Comparison of ENCODE assay signal across 16 mouse cellular contexts in genomic region chr1:180368646-180369045, GRCm38 (mm10). TPM values are rescaled to one million over a fixed set of nuclear protein-coding genes. Genes with fewer than 3 reads are reported as not detected.
DNase-seq lines count a peak whose midpoint lies in the region; ATAC-seq and TF ChIP-seq lines count a peak whose summit lies in the region.
"Had no signal": no experiment of that assay in that cellular context is flagged by ENCODE, and none has a peak within 500 bp of the region (broad histone marks: within the 10 kb centered on the region; RNA-seq: fewer than 3 reads in every experiment).

No protein-coding gene starts in this region.

- ATAC-seq in limb, embryonic 15.5 days (ENCODE audit: insufficient number of reproducible peaks, low FRiP score, low TSS enrichment, low read depth) = no peak
- ATAC-seq: forebrain, embryonic 13.5 days; forebrain, postnatal 0 days; hindbrain, embryonic 16.5 days had no signal

- no peaks in the 10 kb centered on the region for H3K27me3 ChIP-seq in limb, embryonic 15.5 days
- no peaks in the 10 kb centered on the region for H3K27me3 ChIP-seq in limb, embryonic 10.5 days (ENCODE audit: low read depth, poor library complexity, severe bottlenecking)
- H3K27me3 ChIP-seq: forebrain, embryonic 13.5 days had no signal

- intact Hi-C loops in gastrocnemius, adult 2 months (cut with DNase I) = no loop called here

- peaks cover under 1% of the 10 kb centered on the region; the same call in 1 of the 2 replicates for H3K36me3 ChIP-seq in limb, embryonic 15.5 days
- H3K36me3 ChIP-seq in limb, embryonic 10.5 days = no peaks in the 10 kb centered on the region
- H3K36me3 ChIP-seq: embryonic facial prominence, embryonic 10.5 days; heart, embryonic 13.5 days had no signal

- no peak overlapping the region for H3K9ac ChIP-seq in limb, embryonic 15.5 days
- H3K9ac ChIP-seq: forebrain, embryonic 13.5 days; forebrain, postnatal 0 days; heart, embryonic 13.5 days had no signal

- no peak overlapping the region for H3K4me3 ChIP-seq in gastrocnemius, adult 2 months
- no peak overlapping the region for H3K4me3 ChIP-seq in limb, embryonic 15.5 days
- H3K4me3 ChIP-seq in limb, embryonic 10.5 days = no peak overlapping the region
- H3K4me3 ChIP-seq in brown adipose tissue, adult 24 weeks (ENCODE audit: insufficient read depth, low read depth, low read length) = no peak overlapping the region
- H3K4me3 ChIP-seq: embryonic facial prominence, embryonic 10.5 days; forebrain, embryonic 13.5 days; heart, embryonic 13.5 days had no signal

- H3K4me1 ChIP-seq in limb, embryonic 15.5 days = peaks cover 49% of the 10 kb centered on the region
- peaks cover 48% of the 10 kb centered on the region for H3K4me1 ChIP-seq in limb, embryonic 10.5 days
- H3K4me1 ChIP-seq in brown adipose tissue, adult 24 weeks (ENCODE audit: control insufficient read depth, insufficient read depth, insufficient read length, low read length) = peaks cover 53% of the 10 kb centered on the region

- H3K9me3 ChIP-seq in limb, embryonic 15.5 days = no peaks in the 10 kb centered on the region
- no peaks in the 10 kb centered on the region for H3K9me3 ChIP-seq in limb, embryonic 10.5 days (replicated peaks)
- H3K9me3 ChIP-seq: embryonic facial prominence, embryonic 10.5 days; forebrain, embryonic 13.5 days; heart, embryonic 13.5 days had no signal

- 70% methylated on average over 9 of the region's 9 CpGs for WGBS in limb, embryonic 15.5 days
- WGBS in limb, embryonic 10.5 days = 82% methylated on average over 9 of the region's 9 CpGs

- TF ChIP-seq CTCF in gastrocnemius, adult 2 months (IDR thresholded peaks at IDR 0.05) = no peak

- peak; percentile 55 for DNase-seq in cerebellum, adult 9-10 months
- DNase-seq in cerebellum, adult 8-10 months = no peak
- no peak for DNase-seq in gastrocnemius, adult 2 months
- DNase-seq in gastrocnemius, postnatal 25 days = no peak
- DNase-seq in limb, embryonic 10.5 days (ENCODE audit: low spot score) = no peak
- DNase-seq: adrenal gland, postnatal 10 days; forebrain, postnatal 0 days; gastrocnemius, postnatal 36 days; heart, adult 11 months; heart, postnatal 36 days had no signal

- H3K4me2 ChIP-seq in limb, embryonic 15.5 days = no peak overlapping the region
- H3K4me2 ChIP-seq: forebrain, embryonic 13.5 days; heart, embryonic 13.5 days had no signal

- peak overlapping the region; percentile 35 for H3K27ac ChIP-seq in gastrocnemius, adult 2 months
- H3K27ac ChIP-seq in limb, embryonic 15.5 days = peak overlapping the region; percentile 17; the same call in 1 of the 2 replicates
- no peak overlapping the region for H3K27ac ChIP-seq in limb, embryonic 10.5 days
- peak overlapping the region; percentile 8; the same call in 1 of the 2 replicates for H3K27ac ChIP-seq in brown adipose tissue, adult 24 weeks (replicated peaks; ENCODE audit: low read depth, low read length)

RNA-seq across cellular contexts. Expression of gene Itpkb, which starts 38.4 kb away (rescaled TPM):
- total RNA-seq in gastrocnemius, adult 2 months (2021) = 10 to 100 TPM; 14.7 to 22.7 TPM
- 10 to 100 TPM; 16.0 to 18.0 TPM for total RNA-seq in gastrocnemius, postnatal 25 days (2021)
- polyA plus RNA-seq in limb, embryonic 15.5 days (2015; fragmentation: Nextera tagmentation; extraction: Ambion mirVana) = 12.7 and 15.1 TPM in 2 replicates
- 6.2 and 10.1 TPM in 2 replicates for polyA plus RNA-seq in limb, embryonic 10.5 days (2016; fragmentation: Nextera tagmentation; extraction: Ambion mirVana)
- 15.8 and 21.6 TPM in 2 replicates for polyA plus RNA-seq in brown adipose tissue, adult 24 weeks (2012; ENCODE audit: insufficient read depth, insufficient read length, missing spikeins)
